Mouse (Mus musculus) hematopoietic stem cell, adult 5-6 weeks (primary cell): ENCODE data around the gene Csnk1e. TPM values are rescaled to one million over a fixed set of nuclear protein-coding genes. Genes with fewer than 3 reads are reported as not detected.
A peak's percentile ranks its signal among the peaks of the same experiment; 100 is the strongest.

Source experiments
- ATAC-seq, 2 experiments: fragments of 125-278 bp in 1 of 2; replicated peaks in 1 of 2; 2 replicates each; pipeline ENCODE4 v1.8.0; 2016 to 2017; ENCODE audit warnings: inconsistent platforms in 2 of 2, mild to moderate bottlenecking in 2 of 2, moderate number of reproducible peaks in 2 of 2, low read depth in 1 of 2, moderate TSS enrichment in 1 of 2; ENCODE audit not compliant: low FRiP score in 2 of 2, poor library complexity in 2 of 2, severe bottlenecking in 2 of 2, insufficient read depth in 1 of 2, low TSS enrichment in 1 of 2
- total RNA-seq: library from RNA; stranded (forward); fragments of 172-1452, 232-1000 nt; gene quantifications from 2 replicates; pipeline ENCODE4 v1.2.3, GENCODE M21; 2017

Csnk1e gene
- total RNA-seq, 1 experiment from 2014 or later, result 55.5 TPM

DNA sequence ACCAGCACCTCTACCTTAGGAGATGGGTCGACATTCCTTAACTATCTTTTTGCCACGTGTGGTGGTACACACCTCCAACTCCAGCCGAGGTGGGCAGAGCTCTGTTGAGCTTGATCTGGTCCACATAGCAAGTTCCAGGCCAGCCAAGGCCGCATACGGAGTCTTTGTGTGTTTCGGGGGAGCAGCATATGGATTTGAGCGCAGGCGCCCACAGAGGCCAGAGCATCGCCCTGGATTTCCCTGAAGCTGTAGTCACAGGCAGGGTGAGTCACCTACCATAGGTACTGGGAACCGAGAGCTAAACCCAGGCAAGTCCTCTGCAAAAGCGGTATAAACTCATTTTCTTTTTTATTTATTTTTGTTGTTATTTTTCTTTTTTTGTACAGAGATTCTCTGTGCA, 23.0 kb downstream of the Csnk1e start:
- no peak for ATAC-seq

DNA sequence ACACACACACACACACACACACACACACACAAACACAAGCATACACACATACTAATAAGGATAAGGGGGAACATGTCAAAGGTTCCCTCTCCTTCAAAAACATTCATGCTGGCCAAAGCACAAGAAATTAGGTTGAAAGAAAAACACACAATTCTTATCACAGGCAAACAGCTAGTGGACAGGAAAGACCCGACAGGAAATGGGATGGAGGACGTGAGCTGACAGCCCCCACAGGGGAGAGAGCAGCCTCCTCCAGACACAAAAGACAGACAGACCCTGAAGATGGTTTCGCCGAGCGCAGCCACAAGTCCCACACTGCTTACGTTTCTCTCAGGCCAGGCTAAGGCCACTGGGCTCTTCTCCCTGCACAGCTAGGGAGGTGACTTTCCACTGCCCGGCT, 23.4 kb downstream of the Csnk1e start:
- no peak for ATAC-seq

- no peak for ATAC-seq
Observed at GRCm38 (mm10) chr15:79430461-79431000, 24.8 kb downstream of the Csnk1e start.

DNA sequence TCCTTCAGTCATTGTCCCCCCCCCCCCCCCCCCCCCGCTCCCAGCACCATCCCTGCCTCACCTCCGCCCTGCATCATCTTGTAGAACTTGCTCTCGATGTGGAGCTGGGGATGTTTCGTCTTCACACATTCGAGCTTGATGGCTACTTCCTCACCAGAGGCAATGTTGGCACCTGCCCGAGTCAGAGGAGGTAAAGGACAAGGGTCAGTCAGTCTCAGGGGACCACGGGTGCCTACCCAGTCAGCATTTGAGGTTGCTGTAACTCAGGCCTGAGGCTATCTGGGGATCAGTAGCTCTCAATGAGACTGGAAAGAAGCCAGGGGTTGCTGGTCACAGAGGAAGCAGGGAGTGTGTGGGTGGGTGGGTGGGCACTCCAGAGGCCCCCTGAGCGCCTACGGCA, 25.4 kb downstream of the Csnk1e start:
- no peak for ATAC-seq

- no peak for ATAC-seq
Observed at GRCm38 (mm10) chr15:79429527-79429926, 25.8 kb downstream of the Csnk1e start.

DNA sequence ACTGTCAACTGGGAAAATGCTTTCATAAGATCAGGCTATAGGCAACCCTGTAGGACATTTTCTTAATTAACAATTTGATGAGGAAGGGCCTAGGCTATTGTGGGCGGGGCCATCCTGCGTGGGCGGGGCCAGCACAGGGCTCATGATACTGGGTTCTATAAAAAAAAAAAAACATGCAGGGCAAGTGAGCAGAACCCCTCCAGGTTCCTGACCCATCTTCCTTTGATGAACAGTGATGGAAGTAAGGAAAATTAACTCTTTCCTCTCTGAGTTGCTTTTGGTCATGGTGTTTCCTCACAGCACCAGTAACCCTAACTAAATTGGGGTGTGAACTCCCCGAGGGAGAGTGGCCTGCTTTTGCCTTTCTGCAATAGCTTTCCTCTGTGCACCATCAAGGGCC, 26.8 kb downstream of the Csnk1e start:
- no peak for ATAC-seq

DNA sequence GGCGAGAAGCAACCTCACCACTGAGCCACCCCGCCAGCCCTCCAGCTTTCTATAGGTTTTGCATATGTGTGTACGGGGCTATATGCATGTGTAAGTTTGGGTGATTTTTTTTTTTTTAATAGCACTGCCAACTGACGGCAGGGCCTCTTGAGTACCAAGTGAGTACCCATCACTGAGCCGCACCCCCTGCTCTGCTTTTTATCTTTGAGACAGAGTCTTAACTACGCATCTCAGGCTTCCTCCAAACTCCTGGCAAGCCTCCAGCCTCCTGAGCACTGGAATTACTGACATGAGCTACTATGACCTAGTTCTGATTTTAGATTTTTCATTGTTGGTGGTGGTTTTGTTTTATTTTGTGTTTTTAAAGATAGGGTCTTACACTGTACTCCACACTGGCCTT, 27.9 kb downstream of the Csnk1e start:
- ATAC-seq, result peak in 1 of 2 experiments; percentile 20; a peak in 1 of 4 replicates

DNA sequence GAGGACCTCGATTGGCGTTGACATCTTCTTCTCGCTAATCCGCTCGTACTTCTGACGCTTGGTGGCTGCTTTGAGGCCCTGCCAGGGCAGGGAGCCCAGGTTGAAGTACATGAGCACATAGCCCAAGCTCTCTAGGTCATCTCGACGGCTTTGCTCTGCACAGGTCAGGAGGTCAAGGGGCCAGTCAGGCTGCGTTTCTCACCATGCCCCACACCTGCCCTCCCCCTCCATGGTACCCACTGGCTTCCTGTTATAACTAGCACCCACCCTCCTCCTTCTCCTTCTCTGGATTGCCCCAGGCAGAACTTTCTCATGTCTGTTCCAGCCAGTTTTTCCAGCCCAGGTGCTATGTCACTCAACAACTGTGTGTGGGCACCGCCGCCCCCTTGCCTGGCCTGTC, 29.9 kb downstream of the Csnk1e start:
- no peak for ATAC-seq

GRCm38 (mm10) chr15:79424602-79425001, 30.8 kb downstream of the Csnk1e start:
- ATAC-seq, result no peak

- ATAC-seq, result no peak
Observed at GRCm38 (mm10) chr15:79422715-79423243, 32.6 kb downstream of the Csnk1e start.

- no peak for ATAC-seq
Observed at GRCm38 (mm10) chr15:79418677-79419076, 36.7 kb downstream of the Csnk1e start.

DNA sequence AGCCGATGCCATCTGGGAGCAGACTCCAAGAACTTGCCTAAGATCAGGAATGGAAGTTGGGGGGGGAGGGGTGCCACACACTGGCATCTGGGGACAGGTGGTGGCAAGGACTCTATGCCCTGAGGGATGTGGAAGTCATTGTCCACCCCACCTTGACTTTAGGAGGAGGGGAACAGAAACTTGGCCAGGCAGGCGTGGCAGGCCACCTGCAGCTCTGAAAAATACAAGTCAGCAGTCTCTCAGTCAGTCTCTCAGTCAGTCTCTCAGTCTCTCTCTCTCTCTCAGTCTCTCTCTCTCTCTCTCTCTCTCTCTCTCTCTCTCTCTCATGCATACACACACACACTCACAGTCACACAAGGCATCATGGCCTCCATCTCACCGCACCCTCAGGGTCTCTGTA, 37.1 kb downstream of the Csnk1e start:
- ATAC-seq, result no peak

DNA sequence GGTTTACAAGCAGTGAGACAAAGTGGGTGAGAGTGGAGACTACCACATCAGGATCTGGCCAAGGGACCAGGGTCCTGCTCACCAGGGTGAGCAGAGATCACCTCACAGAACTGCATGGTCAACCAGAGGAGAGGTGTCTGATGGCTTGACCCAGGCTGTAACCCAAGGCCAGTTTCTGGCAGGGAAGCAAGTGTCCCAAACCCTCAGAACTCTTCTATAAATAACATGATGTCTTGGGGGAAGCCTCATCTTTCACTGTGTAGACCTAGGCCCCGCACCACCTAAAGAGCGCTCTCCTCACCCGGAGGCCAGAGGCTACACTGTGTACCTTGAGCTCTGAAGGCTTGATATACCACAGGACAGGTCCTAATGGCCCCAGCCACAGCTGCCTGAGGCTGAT, 38.0 kb downstream of the Csnk1e start:
- ATAC-seq, result no peak

- ATAC-seq, result no peak
Observed at GRCm38 (mm10) chr15:79416460-79417085, 38.8 kb downstream of the Csnk1e start.

- peak; percentile 86 to 93 for ATAC-seq
Observed at GRCm38 (mm10) chr15:79414513-79414912, 40.9 kb downstream of the Csnk1e start.

GRCm38 (mm10) chr15:79413802-79414201, 41.6 kb downstream of the Csnk1e start:
- ATAC-seq, result peak in 1 of 2 experiments; percentile 38; a peak in 1 of 4 replicates

GRCm38 (mm10) chr15:79413201-79413600, 42.2 kb downstream of the Csnk1e start:
- ATAC-seq, result no peak

- ATAC-seq, result no peak
Observed at GRCm38 (mm10) chr15:79411363-79412065, 43.9 kb downstream of the Csnk1e start.
